Mouse (Mus musculus) layer of hippocampus, postnatal 25 days (tissue): Measurements from ENCODE around the gene Prr12. TPM values are rescaled to one million over a fixed set of nuclear protein-coding genes. Genes with fewer than 3 reads are reported as not detected.

ENCODE experiments used
- microRNA-seq, 2 experiments: library from miRNA; unstranded; fragments of <30 nt; microRNA quantifications; one replicate each; pipeline ENCODE4 v1.2.0; 2021
- total RNA-seq, 2 experiments: library from RNA; stranded (reverse); gene quantifications; 2 replicates each; pipeline ENCODE4 v1.2.3; 2021

Gene Prr12
- total RNA-seq, 2 experiments from 2014 or later, result 67.9 to 81.7 TPM

Small RNA genes lying within 50 kb of the gene (microRNA-seq; reads per million reads assigned to microRNA genes)
- gene Mir7054, result 1.8 to 2.0 reads per million in 2 experiments

Other genes starting within 250 kb of the Prr12 start
- gene Nup62, start 236.8 kb downstream of the Prr12 start, total RNA-seq, result 10 to 100 TPM; 30.7 to 31.1 TPM
- gene Il4i1, start 236.5 kb downstream of the Prr12 start, total RNA-seq, result 1 to 10 TPM; 1.4 to 2.4 TPM
- gene Atf5, start 236.2 kb downstream of the Prr12 start, total RNA-seq, result 10 to 100 TPM; 26.7 to 31.2 TPM
- gene Akt1s1, start 203.9 kb downstream of the Prr12 start, total RNA-seq, result 10 to 100 TPM; 76.1 to 79.5 TPM
- gene Tbc1d17, start 203.8 kb downstream of the Prr12 start, total RNA-seq, result 10 to 100 TPM; 59.0 to 61.0 TPM
- gene Pnkp, start 195.7 kb downstream of the Prr12 start, total RNA-seq, result 10 to 100 TPM; 31.1 to 34.0 TPM
- 100 to 1,000 TPM; 311 to 358 TPM for gene Ptov1, start 183.1 kb downstream of the Prr12 start, total RNA-seq
- 100 to 1,000 TPM; 105 to 108 TPM for gene Med25, start 160.2 kb downstream of the Prr12 start, total RNA-seq
- 10 to 100 TPM; 27.3 to 29.2 TPM for gene Fuz, start 156.8 kb downstream of the Prr12 start, total RNA-seq
- 100 to 1,000 TPM; 304 to 306 TPM for gene Ap2a1, start 123.4 kb downstream of the Prr12 start, total RNA-seq
- 1 to 10 TPM in 1 of 2 experiments, under 1 TPM in 1; 0.73 to 1.0 TPM for gene Tsks, start 109.7 kb downstream of the Prr12 start, total RNA-seq
- 100 to 1,000 TPM; 117 to 128 TPM for gene Cpt1c, start 78.0 kb downstream of the Prr12 start, total RNA-seq
- gene Prmt1, start 66.3 kb downstream of the Prr12 start, total RNA-seq, result 100 to 1,000 TPM; 161 to 174 TPM
- gene Irf3, start 55.2 kb downstream of the Prr12 start, total RNA-seq, result 10 to 100 TPM; 39.5 to 40.1 TPM
- 1 to 10 TPM; 1.9 to 3.4 TPM for gene Bcl2l12, start 54.2 kb downstream of the Prr12 start, total RNA-seq
- 100 to 1,000 TPM; 151 to 156 TPM for gene Scaf1, start 36.5 kb downstream of the Prr12 start, total RNA-seq
- gene Rras, start 34.9 kb downstream of the Prr12 start, total RNA-seq, result 10 to 100 TPM; 11.7 to 12.3 TPM
- gene Nosip, start 9.5 kb upstream of the Prr12 start, total RNA-seq, result 10 to 100 TPM; 49.8 to 59.4 TPM
- gene Prrg2, start 9.8 kb upstream of the Prr12 start, total RNA-seq, result 1 to 10 TPM; 5.6 to 6.6 TPM
- 1 to 10 TPM; 9.6 to 9.7 TPM for gene Rcn3, start 39.3 kb upstream of the Prr12 start, total RNA-seq
- 10 to 100 TPM; 18.1 to 21.0 TPM for gene Fcgrt, start 51.0 kb upstream of the Prr12 start, total RNA-seq
- gene Rps11, start 71.6 kb upstream of the Prr12 start, total RNA-seq, result 100 to 1,000 TPM; 418 to 465 TPM
- gene Rpl13a, start 75.9 kb upstream of the Prr12 start, total RNA-seq, result 100 to 1,000 TPM; 765 to 826 TPM
- not detected for gene Gm45713, start 83.3 kb upstream of the Prr12 start, total RNA-seq
- gene Flt3l, start 83.6 kb upstream of the Prr12 start, total RNA-seq, result 1 to 10 TPM; 4.5 to 8.2 TPM
- 10 to 100 TPM; 43.2 to 47.0 TPM for gene Pih1d1, start 101.4 kb upstream of the Prr12 start, total RNA-seq
- 10 to 100 TPM; 10.9 to 13.6 TPM for gene Aldh16a1, start 101.7 kb upstream of the Prr12 start, total RNA-seq
- 1,000 to 10,000 TPM; 1,494 to 1,551 TPM for gene Slc17a7, start 111.1 kb upstream of the Prr12 start, total RNA-seq
- under 1 TPM in 1 of 2 experiments, not detected in 1; 0.26 TPM for gene Gfy, start 126.7 kb upstream of the Prr12 start, total RNA-seq
- not detected for gene Pth2, start 128.1 kb upstream of the Prr12 start, total RNA-seq
- 1 to 10 TPM; 2.4 to 2.9 TPM for gene Ccdc155, start 152.0 kb upstream of the Prr12 start, total RNA-seq
- 1 to 10 TPM; 1.2 to 2.4 TPM for gene Dkkl1, start 159.3 kb upstream of the Prr12 start, total RNA-seq
- 1 to 10 TPM; 4.7 to 5.5 TPM for gene Tead2, start 162.9 kb upstream of the Prr12 start, total RNA-seq
- gene Cd37, start 186.2 kb upstream of the Prr12 start, total RNA-seq, result 1 to 10 TPM; 3.1 to 5.7 TPM
- gene Slc6a16, start 188.2 kb upstream of the Prr12 start, total RNA-seq, result 1 to 10 TPM; 1.6 to 2.2 TPM
- gene Slc6a21, start 224.6 kb upstream of the Prr12 start, total RNA-seq, result not detected